Mouse (Mus musculus): ENCODE data around the gene Rcc1l. TPM values are rescaled to one million over a fixed set of nuclear protein-coding genes. Genes with fewer than 3 reads are reported as not detected.

The Rcc1l gene
- polyA plus RNA-seq, 1 experiment = 19.3 TPM

- 39% methylated on average over 4 of the region's 4 CpGs for WGBS
- no peaks in the 10 kb centered on the region for H3K4me1 ChIP-seq (ENCODE audit: control insufficient read depth, insufficient read depth, low read length)
- peak; percentile 35 for DNase-seq
- no peak overlapping the region for H3K4me3 ChIP-seq (ENCODE audit: insufficient read depth, low read depth, low read length)
- H3K27me3 ChIP-seq (replicated peaks; ENCODE audit: control insufficient read depth, insufficient read depth, low read length) = no peaks in the 10 kb centered on the region
- H3K36me3 ChIP-seq (ENCODE audit: control insufficient read depth, insufficient read depth, low read length) = no peaks in the 10 kb centered on the region
- TF ChIP-seq POLR2A (IDR thresholded peaks at IDR 0.05; ENCODE audit: low read depth, low read length) (no peak), CTCF (conservative IDR thresholded peaks at IDR 0.05; ENCODE audit: insufficient read depth, insufficient read length, low read depth, low read length) (peak; percentile 75)
- no peak overlapping the region for H3K27ac ChIP-seq (ENCODE audit: insufficient read depth, low read depth, low read length)
Measured at GRCm38 (mm10) chr5:134173206-134173605, 3.4 kb downstream of the Rcc1l start.

DNA sequence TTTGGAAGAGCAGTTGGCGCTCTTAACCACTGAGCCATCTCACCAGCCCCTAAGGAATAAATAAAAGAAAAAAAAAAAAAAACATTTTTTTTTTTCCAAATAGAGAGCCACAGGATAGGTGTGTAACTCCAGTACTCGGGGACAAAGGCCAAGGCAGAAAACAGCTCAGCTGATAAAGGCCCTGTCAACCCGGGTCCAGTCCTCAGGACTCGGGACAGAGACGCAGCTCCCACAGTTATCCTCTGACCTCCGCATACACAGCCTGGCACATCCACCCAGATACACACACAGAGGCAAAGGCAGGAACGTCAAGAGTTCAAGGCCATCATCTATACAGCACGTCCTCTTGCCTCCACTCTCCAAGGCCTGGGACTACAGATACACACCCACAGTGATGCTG lies 6.4 kb downstream of the Rcc1l start:
- TF ChIP-seq POLR2A (IDR thresholded peaks at IDR 0.05; ENCODE audit: low read depth, low read length) = no peak
- TF ChIP-seq CTCF (conservative IDR thresholded peaks at IDR 0.05; ENCODE audit: insufficient read depth, insufficient read length, low read depth, low read length) = no peak
- 88% methylated on average over 8 of the region's 8 CpGs for WGBS
- H3K4me1 ChIP-seq (ENCODE audit: control insufficient read depth, insufficient read depth, low read length) = no peaks in the 10 kb centered on the region
- H3K27me3 ChIP-seq (replicated peaks; ENCODE audit: control insufficient read depth, insufficient read depth, low read length) = no peaks in the 10 kb centered on the region
- no peaks in the 10 kb centered on the region for H3K36me3 ChIP-seq (ENCODE audit: control insufficient read depth, insufficient read depth, low read length)
- DNase-seq = no peak
- no peak overlapping the region for H3K4me3 ChIP-seq (ENCODE audit: insufficient read depth, low read depth, low read length)
- H3K27ac ChIP-seq (ENCODE audit: insufficient read depth, low read depth, low read length) = no peak overlapping the region

- 86% methylated on average over 10 of the region's 10 CpGs for WGBS
- Histone ChIP-seq H3K27ac (ENCODE audit: insufficient read depth, low read depth, low read length) (no peak overlapping the region), H3K4me1 (ENCODE audit: control insufficient read depth, insufficient read depth, low read length) (no peaks in the 10 kb centered on the region), H3K27me3 (replicated peaks; ENCODE audit: control insufficient read depth, insufficient read depth, low read length) (no peaks in the 10 kb centered on the region), H3K36me3 (ENCODE audit: control insufficient read depth, insufficient read depth, low read length) (no peaks in the 10 kb centered on the region), H3K4me3 (ENCODE audit: insufficient read depth, low read depth, low read length) (no peak overlapping the region)
- DNase-seq = no peak
- no peak for TF ChIP-seq POLR2A (IDR thresholded peaks at IDR 0.05; ENCODE audit: low read depth, low read length)
- TF ChIP-seq CTCF (conservative IDR thresholded peaks at IDR 0.05; ENCODE audit: insufficient read depth, insufficient read length, low read depth, low read length) = no peak
Measured at GRCm38 (mm10) chr5:134169231-134169630, 7.3 kb downstream of the Rcc1l start.

- H3K27me3 ChIP-seq (replicated peaks; ENCODE audit: control insufficient read depth, insufficient read depth, low read length) = no peaks in the 10 kb centered on the region
- no peaks in the 10 kb centered on the region for H3K4me1 ChIP-seq (ENCODE audit: control insufficient read depth, insufficient read depth, low read length)
- 64% methylated on average over 9 of the region's 9 CpGs for WGBS
- H3K36me3 ChIP-seq (ENCODE audit: control insufficient read depth, insufficient read depth, low read length) = no peaks in the 10 kb centered on the region
- TF ChIP-seq CTCF (conservative IDR thresholded peaks at IDR 0.05; ENCODE audit: insufficient read depth, insufficient read length, low read depth, low read length) (no peak), POLR2A (IDR thresholded peaks at IDR 0.05; ENCODE audit: low read depth, low read length) (no peak)
- no peak overlapping the region for H3K4me3 ChIP-seq (ENCODE audit: insufficient read depth, low read depth, low read length)
- DNase-seq = no peak
- H3K27ac ChIP-seq (ENCODE audit: insufficient read depth, low read depth, low read length) = no peak overlapping the region
Measured at GRCm38 (mm10) chr5:134168033-134168432, 8.5 kb downstream of the Rcc1l start.

DNA sequence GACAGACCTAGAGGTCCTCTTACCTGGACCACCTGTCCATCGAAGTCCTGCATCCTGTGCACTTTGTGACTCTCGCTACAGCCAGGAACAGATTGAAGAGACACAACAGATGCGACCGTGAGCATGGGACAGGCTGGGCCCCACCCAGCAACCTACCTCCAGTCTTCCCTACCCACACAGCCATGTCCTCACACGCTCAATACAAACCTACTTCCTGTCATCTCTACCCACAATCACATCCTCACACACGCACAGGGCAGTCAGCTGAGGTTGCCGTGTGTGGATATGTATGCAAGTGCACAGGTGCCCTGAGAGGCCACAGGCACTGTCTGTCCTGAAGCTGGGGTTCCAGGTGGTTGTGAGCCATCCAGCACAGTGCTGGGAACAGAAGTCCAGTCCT lies 9.9 kb downstream of the Rcc1l start:
- DNase-seq = no peak
- no peak overlapping the region for H3K27ac ChIP-seq (ENCODE audit: insufficient read depth, low read depth, low read length)
- no peaks in the 10 kb centered on the region for H3K27me3 ChIP-seq (replicated peaks; ENCODE audit: control insufficient read depth, insufficient read depth, low read length)
- TF ChIP-seq CTCF (conservative IDR thresholded peaks at IDR 0.05; ENCODE audit: insufficient read depth, insufficient read length, low read depth, low read length) = no peak
- no peak for TF ChIP-seq POLR2A (IDR thresholded peaks at IDR 0.05; ENCODE audit: low read depth, low read length)
- H3K36me3 ChIP-seq (ENCODE audit: control insufficient read depth, insufficient read depth, low read length) = no peaks in the 10 kb centered on the region
- H3K4me1 ChIP-seq (ENCODE audit: control insufficient read depth, insufficient read depth, low read length) = no peaks in the 10 kb centered on the region
- no peak overlapping the region for H3K4me3 ChIP-seq (ENCODE audit: insufficient read depth, low read depth, low read length)
- WGBS = 92% methylated on average over 7 of the region's 7 CpGs

DNA sequence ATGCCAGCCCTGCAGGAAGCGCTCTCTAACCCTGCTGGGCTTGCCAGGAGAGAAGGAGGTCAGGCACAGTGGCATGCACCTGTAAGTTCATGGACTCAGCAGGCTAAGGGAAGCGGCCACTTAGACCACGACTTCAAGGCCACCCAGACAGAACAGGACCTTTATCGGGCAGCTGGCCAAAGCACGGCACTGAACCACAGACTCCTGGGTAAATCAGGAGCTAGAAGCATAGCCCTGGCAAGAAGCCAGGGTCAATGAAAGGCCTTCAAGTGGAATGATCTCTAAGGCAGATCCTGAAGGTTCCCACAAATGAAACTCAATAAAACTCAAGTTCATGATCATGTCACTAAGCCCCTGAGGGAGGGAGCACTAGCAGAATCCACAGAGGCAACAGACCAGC lies 11.9 kb downstream of the Rcc1l start:
- no peaks in the 10 kb centered on the region for H3K27me3 ChIP-seq (replicated peaks; ENCODE audit: control insufficient read depth, insufficient read depth, low read length)
- WGBS = 20% methylated on average over 5 of the region's 5 CpGs
- H3K4me3 ChIP-seq (ENCODE audit: insufficient read depth, low read depth, low read length) = no peak overlapping the region
- H3K36me3 ChIP-seq (ENCODE audit: control insufficient read depth, insufficient read depth, low read length) = no peaks in the 10 kb centered on the region
- peak; percentile 84 for DNase-seq
- TF ChIP-seq POLR2A (IDR thresholded peaks at IDR 0.05; ENCODE audit: low read depth, low read length) (no peak), CTCF (conservative IDR thresholded peaks at IDR 0.05; ENCODE audit: insufficient read depth, insufficient read length, low read depth, low read length) (no peak)
- no peaks in the 10 kb centered on the region for H3K4me1 ChIP-seq (ENCODE audit: control insufficient read depth, insufficient read depth, low read length)
- H3K27ac ChIP-seq (ENCODE audit: insufficient read depth, low read depth, low read length) = no peak overlapping the region

DNA sequence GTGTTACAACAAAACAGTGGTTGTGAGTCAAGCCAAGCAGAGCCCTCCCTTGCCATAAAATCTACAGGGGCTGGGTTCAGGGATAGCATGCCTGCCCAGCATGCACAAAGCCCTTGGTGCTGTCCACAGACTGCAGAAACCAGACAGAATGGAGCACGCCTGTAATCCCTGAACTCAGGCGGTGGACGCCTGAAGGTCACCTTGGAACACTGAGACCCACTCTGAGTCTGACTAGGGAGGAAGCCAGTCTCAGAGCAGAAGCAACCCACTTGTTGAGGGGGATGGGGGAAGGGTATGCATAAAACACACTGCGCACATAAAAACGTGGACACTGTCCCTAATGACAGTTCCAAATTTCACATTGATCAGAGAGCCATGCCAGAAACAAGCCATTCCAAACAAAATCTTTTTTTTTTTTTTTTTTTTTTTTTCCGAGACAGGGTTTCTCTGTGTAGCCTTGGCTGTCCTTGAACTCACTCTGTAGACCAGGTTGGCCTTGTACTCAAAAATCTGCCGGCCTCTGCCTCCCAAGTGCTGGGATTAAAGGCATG lies 20.6 kb downstream of the Rcc1l start:
- Histone ChIP-seq H3K4me1 (ENCODE audit: control insufficient read depth, insufficient read depth, low read length) (no peaks in the 10 kb centered on the region), H3K27ac (ENCODE audit: insufficient read depth, low read depth, low read length) (no peak overlapping the region), H3K27me3 (replicated peaks; ENCODE audit: control insufficient read depth, insufficient read depth, low read length) (no peaks in the 10 kb centered on the region), H3K4me3 (ENCODE audit: insufficient read depth, low read depth, low read length) (no peak overlapping the region), H3K36me3 (ENCODE audit: control insufficient read depth, insufficient read depth, low read length) (no peaks in the 10 kb centered on the region)
- 83% methylated on average over 7 of the region's 7 CpGs for WGBS
- no peak for TF ChIP-seq CTCF (conservative IDR thresholded peaks at IDR 0.05; ENCODE audit: insufficient read depth, insufficient read length, low read depth, low read length)
- TF ChIP-seq POLR2A (IDR thresholded peaks at IDR 0.05; ENCODE audit: low read depth, low read length) = no peak
- DNase-seq = no peak
